Comparison of ENCODE assay signal across 8 mouse cellular contexts in genomic region chr2:170220871-170221369, GRCm38 (mm10).
DNase-seq lines count a peak whose midpoint lies in the region; ATAC-seq lines count a peak whose summit lies in the region.

No protein-coding gene starts in this region.

- peak overlapping the region; percentile 72 for H3K4me2 ChIP-seq in embryonic facial prominence, embryonic 15.5 days (replicated peaks)
- peak overlapping the region; percentile 71 for H3K4me2 ChIP-seq in heart, embryonic 14.5 days (ENCODE audit: low read length)
- H3K4me2 ChIP-seq in kidney, embryonic 16.5 days (replicated peaks; ENCODE audit: low read depth, low read length), result peak overlapping the region; percentile 75
- peak overlapping the region; percentile 76 for H3K4me2 ChIP-seq in lung, embryonic 16.5 days (ENCODE audit: low read depth, low read length)
- peak overlapping the region; percentile 67 for H3K4me2 ChIP-seq in neural tube, embryonic 14.5 days (ENCODE audit: low read depth, low read length)

- peak overlapping the region; percentile 15; the same call in 1 of the 2 replicates for H3K9ac ChIP-seq in embryonic facial prominence, embryonic 15.5 days
- H3K9ac ChIP-seq in heart, embryonic 14.5 days (ENCODE audit: low read length), result peak overlapping the region; percentile 68
- H3K9ac ChIP-seq in kidney, embryonic 16.5 days (replicated peaks; ENCODE audit: low read length), result peak overlapping the region; percentile 61
- peak overlapping the region; percentile 61 for H3K9ac ChIP-seq in lung, embryonic 16.5 days (ENCODE audit: low read length)
- H3K9ac ChIP-seq in neural tube, embryonic 14.5 days (replicated peaks; ENCODE audit: low read depth, low read length), result peak overlapping the region; percentile 46; the same call in 1 of the 2 replicates

- no peak for ATAC-seq in embryonic facial prominence, embryonic 15.5 days (ENCODE audit: insufficient number of reproducible peaks, low FRiP score, low TSS enrichment, low read depth)
- ATAC-seq in heart, embryonic 14.5 days (ENCODE audit: insufficient number of reproducible peaks, insufficient read depth, low FRiP score, low read depth), result peak; percentile 52
- no peak for ATAC-seq in kidney, embryonic 16.5 days (ENCODE audit: low FRiP score, low TSS enrichment)
- ATAC-seq in lung, embryonic 16.5 days (ENCODE audit: low read depth), result peak; percentile 46
- ATAC-seq in neural tube, embryonic 14.5 days (ENCODE audit: low read depth), result no peak

- H3K36me3 ChIP-seq in embryonic facial prominence, embryonic 15.5 days, result no peaks in the 10 kb centered on the region
- H3K36me3 ChIP-seq in heart, embryonic 14.5 days (ENCODE audit: control insufficient read depth, insufficient read depth, low read length), result no peaks in the 10 kb centered on the region
- no peaks in the 10 kb centered on the region for H3K36me3 ChIP-seq in kidney, embryonic 16.5 days (ENCODE audit: insufficient read depth, low read length)
- H3K36me3 ChIP-seq in lung, embryonic 16.5 days (ENCODE audit: control insufficient read depth, insufficient read depth, low read length), result no peaks in the 10 kb centered on the region
- no peaks in the 10 kb centered on the region for H3K36me3 ChIP-seq in neural tube, embryonic 14.5 days (ENCODE audit: control insufficient read depth, insufficient read depth, low read length)

- peak overlapping the region; percentile 88 for H3K27ac ChIP-seq in embryonic facial prominence, embryonic 15.5 days (replicated peaks)
- peak overlapping the region; percentile 80 to 84 for H3K27ac ChIP-seq in heart, embryonic 14.5 days (replicated peaks in 1 of 2; ENCODE audit: control insufficient read depth in 1 of 2, insufficient read depth in 1 of 2, low read depth in 2 of 2, low read length in 2 of 2)
- H3K27ac ChIP-seq in kidney, embryonic 16.5 days (ENCODE audit: low read length), result peak overlapping the region; percentile 87
- H3K27ac ChIP-seq in lung, embryonic 16.5 days (ENCODE audit: low read length), result peak overlapping the region; percentile 89
- H3K27ac ChIP-seq in neural tube, embryonic 14.5 days (ENCODE audit: low read depth, low read length), result peak overlapping the region; percentile 88

- DNase-seq in B cell, adult 2 months, result peak; percentile 48
- peak; percentile 56 for DNase-seq in ZHBTc4 (ENCODE audit: low read depth, low spot score)
- DNase-seq in ovary, postnatal 14 days (ENCODE audit: low spot score), result no peak

- H3K27me3 ChIP-seq in embryonic facial prominence, embryonic 15.5 days, result no peaks in the 10 kb centered on the region
- H3K27me3 ChIP-seq in heart, embryonic 14.5 days (ENCODE audit: control insufficient read depth, insufficient read depth, low read length), result no peaks in the 10 kb centered on the region
- no peaks in the 10 kb centered on the region for H3K27me3 ChIP-seq in kidney, embryonic 16.5 days (ENCODE audit: insufficient read depth, low read length)
- H3K27me3 ChIP-seq in lung, embryonic 16.5 days (ENCODE audit: control insufficient read depth, insufficient read depth, low read depth, low read length), result no peaks in the 10 kb centered on the region
- no peaks in the 10 kb centered on the region for H3K27me3 ChIP-seq in neural tube, embryonic 14.5 days (ENCODE audit: control insufficient read depth, insufficient read depth, low read length)

- peak overlapping the region; percentile 40 for H3K4me3 ChIP-seq in embryonic facial prominence, embryonic 15.5 days (replicated peaks)
- peak overlapping the region; percentile 37 to 48 for H3K4me3 ChIP-seq in heart, embryonic 14.5 days (ENCODE audit: control insufficient read depth in 1 of 2, insufficient read depth in 1 of 2, low read depth in 1 of 2, low read length in 2 of 2)
- peak overlapping the region; percentile 47 for H3K4me3 ChIP-seq in kidney, embryonic 16.5 days (ENCODE audit: low read length)
- H3K4me3 ChIP-seq in lung, embryonic 16.5 days (ENCODE audit: low read length), result peak overlapping the region; percentile 47
- H3K4me3 ChIP-seq in neural tube, embryonic 14.5 days (ENCODE audit: low read depth, low read length), result peak overlapping the region; percentile 22

- H3K4me1 ChIP-seq in embryonic facial prominence, embryonic 15.5 days, result peaks cover 51% of the 10 kb centered on the region
- H3K4me1 ChIP-seq in heart, embryonic 14.5 days (ENCODE audit: control insufficient read depth in 2 of 2, insufficient read depth in 2 of 2, low read length in 2 of 2), result peaks cover 11 to 52% of the 10 kb centered on the region in 2 experiments
- peaks cover 54% of the 10 kb centered on the region for H3K4me1 ChIP-seq in kidney, embryonic 16.5 days (ENCODE audit: insufficient read depth, low read length)
- peaks cover 48% of the 10 kb centered on the region for H3K4me1 ChIP-seq in lung, embryonic 16.5 days (replicated peaks; ENCODE audit: control insufficient read depth, insufficient read depth, low read length)
- H3K4me1 ChIP-seq in neural tube, embryonic 14.5 days (ENCODE audit: control insufficient read depth, insufficient read depth, low read length), result peaks cover 50% of the 10 kb centered on the region

- WGBS in embryonic facial prominence, embryonic 15.5 days, result under 1% methylated on average over 20 of the region's 20 CpGs
- WGBS in heart, embryonic 14.5 days, result under 1% methylated on average over 20 of the region's 20 CpGs
- WGBS in kidney, embryonic 16.5 days, result 0% methylated on average over 20 of the region's 20 CpGs
- under 1% methylated on average over 20 of the region's 20 CpGs for WGBS in lung, embryonic 16.5 days
- WGBS in neural tube, embryonic 14.5 days, result under 1% methylated on average over 20 of the region's 20 CpGs

- no peaks in the 10 kb centered on the region for H3K9me3 ChIP-seq in embryonic facial prominence, embryonic 15.5 days (replicated peaks)
- H3K9me3 ChIP-seq in heart, embryonic 14.5 days (ENCODE audit: control insufficient read depth, low read length), result no peaks in the 10 kb centered on the region
- no peaks in the 10 kb centered on the region for H3K9me3 ChIP-seq in kidney, embryonic 16.5 days (ENCODE audit: low read length)
- no peaks in the 10 kb centered on the region for H3K9me3 ChIP-seq in lung, embryonic 16.5 days (ENCODE audit: control insufficient read depth, low read length)
- H3K9me3 ChIP-seq in neural tube, embryonic 14.5 days (ENCODE audit: control insufficient read depth, low read length), result no peaks in the 10 kb centered on the region

Comparison
In these comparisons a context has a peak if more than half of its experiments do, and no peak if none do; other contexts are left out.
1. ATAC-seq: peak in heart, embryonic 14.5 days (single experiment) and lung, embryonic 16.5 days (single experiment); none in embryonic facial prominence, embryonic 15.5 days (single experiment), kidney, embryonic 16.5 days (single experiment) and neural tube, embryonic 14.5 days (single experiment).
2. H3K9ac ChIP-seq: peak in every context shown above with its lines; median percentile 68 in heart, embryonic 14.5 days; 61 in kidney, embryonic 16.5 days; 61 in lung, embryonic 16.5 days; 46 in neural tube, embryonic 14.5 days; 15 in embryonic facial prominence, embryonic 15.5 days.
3. Peak in every context shown above with its lines, with median percentiles within 50 percentile points of each other: H3K27ac ChIP-seq, H3K4me2 ChIP-seq and H3K4me3 ChIP-seq.